Mouse (Mus musculus) lung, adult 18-20 months (tissue): ENCODE data around the gene Gm45785.
"Not testable (repeated sequence)": the region's sequence is repeated elsewhere in the genome, so short reads cannot be mapped to it uniquely, and the experiment has no call there.

Experiments
- DNase-seq, 2 experiments: peaks; one replicate each; pipeline ENCODE4 v3.0.0; 2022; ENCODE audit warnings: mixed read lengths in 2 of 2

The Gm45785 gene

GRCm38 (mm10) chr7:140855860-140856784 lies at the start of gene Gm45785:
Gm45785 (minus strand) TSS chr7:140856331.
- DNase-seq: peak; percentile 94 to 95

- DNase-seq: no peak
These were observed 49.5 kb upstream of the Gm45785 start for GRCm38 (mm10) chr7:140905642-140906081.

DNA sequence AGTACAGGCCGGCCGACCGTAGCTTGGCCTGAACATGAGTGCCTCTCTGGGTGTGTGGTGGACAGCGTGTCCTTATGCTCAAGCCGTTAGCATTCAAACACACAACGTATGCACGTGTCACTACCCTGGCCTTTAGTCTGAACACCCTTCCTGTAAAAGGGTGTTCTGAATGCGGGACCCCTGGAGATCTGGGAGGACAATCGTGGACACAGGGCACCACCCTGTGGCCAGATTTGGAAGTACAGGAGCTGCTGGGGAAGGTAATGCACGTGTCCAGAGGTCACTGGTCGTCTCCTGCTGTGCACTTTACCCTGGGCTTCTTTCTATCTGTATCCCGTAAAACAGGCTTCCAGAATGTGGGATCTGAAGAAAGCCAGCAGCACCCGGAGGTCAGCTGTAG lies 47.1 kb upstream of the Gm45785 start:
- DNase-seq: peak; percentile 64 to 74

- peak; percentile 27 to 32 for DNase-seq
These were observed 46.1 kb upstream of the Gm45785 start for GRCm38 (mm10) chr7:140902036-140902875.

- DNase-seq: no peak
These were observed 44.1 kb upstream of the Gm45785 start, which contains the start of gene Cox8b for GRCm38 (mm10) chr7:140900220-140900619. Cox8b (minus strand) TSS chr7:140900446.

DNA sequence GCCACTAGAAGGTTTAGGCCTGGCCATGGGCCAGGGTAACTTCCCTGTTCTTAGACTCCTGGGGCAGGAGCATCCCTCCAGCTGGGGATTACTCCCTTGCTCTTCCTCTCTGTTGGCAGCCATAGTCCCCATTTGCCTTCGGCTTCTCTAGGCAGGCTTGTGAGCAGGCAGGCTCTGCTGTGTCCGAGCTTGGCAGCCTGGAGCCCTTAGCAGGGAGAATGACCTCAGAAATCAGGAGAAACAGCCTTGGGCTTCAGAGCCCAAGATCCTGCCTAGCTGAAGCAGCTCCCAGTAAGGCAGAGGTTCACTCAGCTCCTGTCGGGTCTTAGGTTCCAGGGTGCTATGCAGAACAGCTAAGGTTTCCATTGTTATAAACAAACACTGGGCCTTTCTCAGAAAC lies 43.0 kb upstream of the Gm45785 start:
- no peak for DNase-seq

DNA sequence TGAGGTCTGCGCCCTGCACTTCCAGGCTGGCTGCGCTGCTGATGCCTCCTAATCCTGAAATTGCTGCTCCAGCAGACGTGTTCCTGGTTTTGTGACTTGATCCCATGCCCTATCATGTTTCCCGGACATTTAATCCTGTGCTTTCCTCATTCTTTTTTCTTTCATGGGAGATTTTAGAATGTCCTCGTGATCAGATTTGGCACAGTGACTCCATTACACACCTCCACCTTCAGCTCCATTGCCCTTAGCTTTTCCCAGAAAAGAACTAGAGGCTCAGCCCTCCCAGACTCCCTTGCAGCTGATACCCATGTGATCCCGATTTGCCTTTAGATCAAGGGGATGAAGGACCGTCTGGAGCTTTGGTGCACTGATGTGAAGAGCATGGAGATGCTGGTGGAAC lies 41.7 kb upstream of the Gm45785 start:
- no peak for DNase-seq

DNA sequence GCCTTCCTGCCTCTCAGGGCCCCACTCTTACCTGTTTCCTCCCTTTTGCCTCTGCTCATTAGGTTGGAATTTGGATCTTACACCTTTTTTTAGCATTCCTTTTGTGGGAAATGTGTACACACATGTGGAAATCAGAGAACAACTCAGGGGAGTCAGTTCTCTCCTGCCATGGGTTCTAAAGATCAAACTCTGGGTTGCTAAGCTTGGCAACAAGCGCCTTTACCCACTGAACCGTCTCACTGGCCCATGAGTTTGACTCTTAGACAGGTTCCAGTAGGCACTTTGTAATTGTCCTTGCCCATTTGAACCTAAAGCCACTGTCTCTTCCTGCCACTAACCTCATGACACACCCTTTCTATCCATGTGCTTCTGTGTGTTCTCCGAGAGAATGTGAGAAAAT lies 38.5 kb upstream of the Gm45785 start:
- no peak for DNase-seq

- no peak for DNase-seq
These were observed 37.9 kb upstream of the Gm45785 start for GRCm38 (mm10) chr7:140894031-140894430.

DNA sequence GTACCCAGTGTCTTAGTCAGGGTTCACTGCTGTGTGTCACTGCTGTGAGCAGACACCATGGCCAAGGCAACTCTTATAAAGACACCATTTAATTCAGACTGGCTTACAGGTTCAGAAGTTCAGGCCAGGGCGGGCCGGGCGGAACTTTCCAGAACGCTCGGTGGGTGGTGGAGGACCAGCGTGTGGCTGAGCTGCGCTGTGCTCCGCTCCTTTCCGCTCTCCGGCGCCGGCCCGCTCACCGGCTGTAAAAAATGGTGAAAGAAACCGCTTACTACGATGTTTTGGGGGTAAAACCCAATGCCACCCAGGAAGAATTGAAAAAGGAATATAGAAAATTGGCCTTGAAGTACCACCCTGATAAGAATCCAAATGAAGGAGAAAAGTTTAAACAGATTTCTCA lies 34.5 kb upstream of the Gm45785 start:
- DNase-seq: not testable (repeated sequence)

- DNase-seq: no peak
These were observed 26.3 kb upstream of the Gm45785 start for GRCm38 (mm10) chr7:140882469-140882803.

GRCm38 (mm10) chr7:140881696-140882468 lies 25.8 kb upstream of the Gm45785 start, which contains the start of the genes Psmd13 and Sirt3:
Psmd13 (plus strand) TSS chr7:140881968.
Sirt3 (minus strand) TSS chr7:140882309.
- DNase-seq: peak; percentile 93 to 95

GRCm38 (mm10) chr7:140880865-140881515 lies 24.9 kb upstream of the Gm45785 start:
- no peak for DNase-seq

DNA sequence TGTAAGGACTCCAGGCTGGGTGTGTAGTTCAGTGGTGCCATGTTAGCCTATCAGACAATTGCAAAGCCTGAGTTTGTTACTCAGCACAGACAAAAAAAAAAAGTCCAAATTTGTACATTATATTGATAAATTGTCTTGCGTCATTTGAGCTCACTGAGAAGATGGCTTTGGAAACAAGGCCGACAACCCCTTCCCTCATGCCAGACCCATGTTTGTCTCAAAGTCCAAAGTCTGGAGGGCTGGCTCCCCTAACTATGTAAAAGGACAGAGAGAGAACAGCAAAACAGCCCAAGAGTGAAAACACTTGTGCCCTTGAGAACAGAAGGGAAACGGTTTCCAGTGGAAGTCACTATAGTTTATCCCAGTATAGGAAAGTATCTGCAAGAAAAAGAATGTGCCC lies 24.3 kb upstream of the Gm45785 start:
- no peak for DNase-seq

DNA sequence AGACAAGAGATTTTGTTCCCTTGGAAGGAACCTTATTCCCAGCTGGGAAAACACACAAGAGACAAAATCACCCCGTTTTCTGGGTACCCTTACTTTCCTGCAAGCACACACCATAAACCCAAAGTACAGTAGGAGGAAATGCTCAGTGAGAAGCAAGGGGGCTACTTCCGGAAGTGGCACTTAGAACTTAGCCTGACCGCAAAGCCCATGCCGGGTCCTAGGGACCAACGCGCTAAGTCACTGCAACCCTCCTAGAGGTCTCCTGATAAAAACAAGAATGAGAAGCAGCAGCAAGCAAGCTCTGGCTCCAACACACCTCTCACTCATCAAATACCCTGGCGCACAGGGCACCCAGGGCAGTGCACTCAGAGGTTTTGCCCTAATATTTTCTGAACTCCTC lies 23.2 kb upstream of the Gm45785 start:
- DNase-seq: no peak

- DNase-seq: peak; percentile 37 to 41
These were observed 21.2 kb upstream of the Gm45785 start for GRCm38 (mm10) chr7:140877364-140877763.

DNA sequence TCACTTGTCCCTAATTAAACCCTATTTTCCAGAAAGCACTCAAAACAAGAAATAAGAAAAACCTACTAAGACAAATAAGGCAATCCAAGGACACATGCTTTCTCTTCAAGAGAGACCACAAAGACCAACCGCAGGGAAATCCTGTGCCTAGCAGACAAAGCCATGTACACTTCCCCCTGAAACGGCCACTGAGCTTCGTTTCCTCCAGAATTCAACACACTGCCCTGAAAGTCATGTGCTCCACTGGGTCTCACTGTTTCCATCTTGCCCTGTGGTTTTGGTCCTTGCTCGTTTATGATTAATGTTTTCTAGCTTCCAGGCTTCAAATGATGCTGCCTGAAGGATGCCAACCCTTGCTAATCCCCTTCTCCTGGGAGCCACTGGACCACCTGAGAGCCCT lies 18.1 kb upstream of the Gm45785 start:
- peak in 1 of 2 experiments; percentile 24 for DNase-seq

DNA sequence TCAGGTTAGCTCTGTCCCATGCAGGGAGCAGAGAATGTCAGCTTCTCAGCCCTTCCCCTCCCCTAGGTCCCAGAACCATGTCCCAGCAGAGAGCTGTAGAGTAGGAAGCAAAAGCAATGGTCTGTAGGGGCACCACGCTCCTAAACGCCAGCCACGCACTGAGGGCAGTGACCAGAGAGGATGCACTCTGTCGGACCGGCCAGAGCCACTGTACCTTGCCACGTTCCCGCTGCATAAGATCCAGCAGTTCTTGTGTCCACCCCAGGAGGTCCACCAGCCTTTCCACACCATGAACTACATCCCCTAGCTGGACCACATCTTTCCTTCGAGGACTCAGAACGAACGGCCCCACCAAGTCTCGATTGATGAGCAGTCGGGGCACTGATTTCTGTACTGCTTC lies 8.6 kb upstream of the Gm45785 start:
- DNase-seq: no peak

- DNase-seq: no peak
These were observed 4.6 kb upstream of the Gm45785 start for GRCm38 (mm10) chr7:140860728-140861127.

DNA sequence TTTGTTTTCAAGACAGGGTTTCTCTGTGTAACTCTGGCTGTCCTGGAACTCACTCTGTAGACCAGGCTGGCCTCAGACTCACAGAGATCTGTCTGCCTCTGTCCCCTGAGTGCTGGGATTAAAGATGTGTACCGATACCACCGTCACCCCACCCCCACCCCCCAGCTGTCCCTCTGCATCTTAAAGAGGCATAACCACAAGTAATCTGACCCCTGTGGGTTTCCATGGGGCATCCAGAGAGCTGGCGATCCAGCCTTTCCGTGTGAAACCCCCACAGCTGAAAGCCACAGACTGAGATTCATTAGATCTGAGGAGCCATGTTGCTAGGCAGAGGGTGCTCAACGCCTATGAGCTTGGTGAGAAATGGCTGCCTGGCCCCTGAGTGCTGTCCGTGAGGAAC lies 3.9 kb upstream of the Gm45785 start:
- no peak for DNase-seq

DNA sequence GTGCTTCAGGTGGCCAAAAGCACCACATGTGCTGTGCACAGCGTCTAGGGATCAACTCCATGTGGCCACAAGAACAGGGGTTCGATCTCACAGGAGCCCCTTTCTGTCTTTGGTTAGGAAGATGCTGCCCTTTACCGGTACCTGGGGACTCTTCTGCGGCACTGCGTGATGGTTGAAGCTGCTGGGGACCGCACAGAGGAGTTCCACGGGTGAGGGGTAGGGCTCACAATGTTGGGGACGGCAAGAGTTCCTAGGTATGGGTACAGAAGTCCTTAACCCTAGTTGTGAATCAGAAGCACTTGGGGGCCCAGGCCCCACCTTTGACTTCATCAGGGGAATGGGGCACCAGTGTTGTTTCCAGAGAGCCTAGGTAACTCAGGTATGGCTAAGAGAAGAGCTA lies 2.6 kb upstream of the Gm45785 start:
- DNase-seq: no peak
